Mouse (Mus musculus) naive thymus-derived CD4-positive, alpha-beta T cell, adult 2 months (primary cell): ENCODE measurements at regions not wholly inside any gene's neighbourhood (a gene's known extent, or its start where the extent isn't known, plus 50 kb on each side); places are given as distances from the start of the nearest gene placed in this dataset.

ENCODE experiments used
- DNase-seq: peaks from one replicate; pipeline ENCODE4 v3.0.0-alpha.2; 2011; ENCODE audit warnings: low read depth

DNA sequence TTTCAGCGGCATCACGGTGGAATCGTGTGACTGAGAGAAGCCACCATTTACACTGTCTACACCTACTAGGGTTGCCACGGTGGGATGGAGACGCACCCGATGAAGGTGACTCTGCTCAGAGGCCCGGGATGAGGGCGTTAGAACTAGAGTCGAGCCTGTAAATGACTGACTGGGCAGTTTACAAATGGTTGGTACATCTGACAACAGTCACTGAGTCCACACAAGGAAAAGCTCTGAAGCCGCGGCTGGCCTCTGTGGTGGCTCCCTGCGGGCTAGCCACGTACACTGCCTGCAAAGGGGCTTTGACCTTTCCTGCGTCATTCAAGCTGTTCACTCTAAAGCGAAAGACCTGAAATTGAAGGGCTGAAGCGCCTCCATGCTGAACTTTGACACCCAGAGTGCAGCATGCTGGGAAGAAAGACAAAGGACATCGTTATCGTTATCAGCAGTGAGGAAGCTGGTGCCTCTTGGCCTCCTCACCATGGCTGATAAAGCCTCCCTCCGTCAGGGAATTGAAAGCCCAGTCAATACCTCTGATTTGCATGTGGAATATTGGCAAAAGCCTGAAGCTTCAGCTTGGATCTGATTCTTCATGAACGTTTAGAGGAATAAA, 462.1 kb upstream of the Arglu1 start:
- no peak for DNase-seq

DNA sequence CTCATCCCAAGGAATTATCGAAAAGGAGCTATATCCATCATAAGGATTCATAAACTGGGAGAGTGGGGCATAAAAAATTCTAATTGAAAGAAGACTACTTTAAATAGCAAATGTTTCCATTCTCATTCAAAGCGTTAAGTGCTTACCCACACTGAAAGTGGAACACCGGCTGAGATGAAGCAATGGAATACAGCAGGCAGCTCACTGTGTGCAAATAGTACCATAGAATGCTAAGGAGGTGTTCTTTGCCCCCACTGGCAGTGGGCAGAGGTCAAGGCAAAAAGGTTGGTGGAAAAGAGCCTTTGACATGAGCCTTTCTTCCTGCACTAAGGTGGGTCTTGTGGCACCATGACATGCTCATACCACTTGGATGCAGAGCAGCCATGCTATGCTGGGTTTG, 454.0 kb upstream of the Arglu1 start:
- DNase-seq = no peak

DNA sequence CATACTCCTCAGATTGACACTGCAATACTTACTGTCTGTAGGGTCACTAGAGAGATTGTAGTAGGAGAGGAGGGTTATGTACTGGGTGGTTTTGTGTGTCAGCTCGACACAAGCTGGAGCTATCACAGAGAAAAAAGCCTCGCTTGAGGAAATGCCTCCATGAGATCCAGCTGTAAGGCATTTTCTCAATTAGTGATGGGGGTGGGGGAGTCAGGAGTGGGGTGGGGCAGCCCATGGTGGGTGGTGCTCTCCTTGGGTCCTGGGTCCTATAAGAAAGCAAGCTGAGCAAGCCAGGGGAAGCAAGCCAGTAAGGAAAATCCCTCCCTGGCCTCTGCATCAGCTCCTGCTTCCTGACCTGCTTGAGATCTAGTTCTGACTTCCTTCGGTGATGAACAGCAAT, 449.5 kb upstream of the Arglu1 start:
- no peak for DNase-seq

DNA sequence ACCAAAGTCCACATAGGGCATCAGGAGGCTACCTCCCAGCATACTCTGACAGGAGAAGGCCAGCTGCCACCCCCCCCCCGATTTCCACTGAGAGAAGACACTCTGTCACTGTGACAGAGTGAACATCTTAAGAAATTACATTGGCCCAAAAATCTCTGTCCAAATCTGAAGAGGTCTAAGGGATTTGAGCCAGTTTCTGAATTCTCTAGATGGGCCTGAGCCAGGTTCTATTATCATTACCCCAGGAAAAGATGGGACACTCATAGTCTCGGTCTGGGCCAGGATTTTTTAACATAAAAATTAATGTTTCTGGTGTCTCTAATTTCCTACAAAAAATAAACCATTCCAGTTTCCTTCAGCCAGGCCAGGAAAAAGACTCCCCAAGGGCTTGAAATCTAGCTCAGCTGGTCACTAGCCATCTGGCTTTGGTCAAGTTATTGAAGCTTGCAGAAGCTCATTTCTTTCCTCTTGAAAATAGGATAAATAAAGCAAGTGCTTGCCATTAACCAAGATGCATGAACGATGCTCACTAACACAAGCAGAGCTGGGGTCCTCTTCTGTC, 448.8 kb upstream of the Arglu1 start:
- DNase-seq = no peak

DNA sequence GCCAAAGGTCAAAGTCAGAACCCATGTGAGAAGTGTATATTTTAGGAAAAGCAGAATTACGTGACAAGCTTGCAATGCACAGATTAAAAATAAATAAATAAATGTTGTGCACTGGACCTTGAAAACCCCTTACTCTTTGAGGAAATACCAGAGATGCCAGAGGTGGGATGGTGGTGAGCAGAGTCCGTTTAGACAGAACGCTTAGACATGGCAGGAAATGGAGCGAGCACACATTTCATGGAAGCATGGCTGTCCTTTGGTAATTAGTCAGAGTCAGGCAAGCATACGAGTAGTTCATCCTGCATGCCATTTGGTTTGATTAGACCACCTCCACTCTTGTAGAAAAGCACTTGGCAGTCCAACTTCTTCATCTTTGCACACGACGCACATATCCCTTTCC, 443.4 kb upstream of the Arglu1 start:
- no peak for DNase-seq

- DNase-seq = no peak
These were observed 442.4 kb upstream of the Arglu1 start for GRCm38 (mm10) chr8:9132612-9133218.

GRCm38 (mm10) chr8:9131249-9131648, 440.9 kb upstream of the Arglu1 start:
- no peak for DNase-seq

DNA sequence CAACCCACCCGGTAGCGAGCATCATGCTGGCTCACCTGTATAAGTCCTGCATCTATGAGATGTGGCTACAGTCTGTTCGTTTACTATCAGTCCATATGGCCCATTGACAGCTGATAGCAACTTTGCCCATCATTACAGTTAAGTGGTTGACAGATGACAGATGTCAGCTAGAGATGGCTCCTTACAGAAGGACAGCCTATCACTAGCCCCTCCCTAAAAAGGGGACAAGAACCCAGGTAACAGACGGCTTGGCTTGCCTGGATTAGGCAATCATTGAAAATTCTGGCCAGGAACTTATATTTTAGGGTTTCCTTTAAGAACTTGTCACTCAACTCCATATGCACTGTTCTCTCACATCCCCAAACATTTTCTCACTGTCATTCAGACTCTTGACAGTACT, 434.2 kb upstream of the Arglu1 start:
- no peak for DNase-seq

DNA sequence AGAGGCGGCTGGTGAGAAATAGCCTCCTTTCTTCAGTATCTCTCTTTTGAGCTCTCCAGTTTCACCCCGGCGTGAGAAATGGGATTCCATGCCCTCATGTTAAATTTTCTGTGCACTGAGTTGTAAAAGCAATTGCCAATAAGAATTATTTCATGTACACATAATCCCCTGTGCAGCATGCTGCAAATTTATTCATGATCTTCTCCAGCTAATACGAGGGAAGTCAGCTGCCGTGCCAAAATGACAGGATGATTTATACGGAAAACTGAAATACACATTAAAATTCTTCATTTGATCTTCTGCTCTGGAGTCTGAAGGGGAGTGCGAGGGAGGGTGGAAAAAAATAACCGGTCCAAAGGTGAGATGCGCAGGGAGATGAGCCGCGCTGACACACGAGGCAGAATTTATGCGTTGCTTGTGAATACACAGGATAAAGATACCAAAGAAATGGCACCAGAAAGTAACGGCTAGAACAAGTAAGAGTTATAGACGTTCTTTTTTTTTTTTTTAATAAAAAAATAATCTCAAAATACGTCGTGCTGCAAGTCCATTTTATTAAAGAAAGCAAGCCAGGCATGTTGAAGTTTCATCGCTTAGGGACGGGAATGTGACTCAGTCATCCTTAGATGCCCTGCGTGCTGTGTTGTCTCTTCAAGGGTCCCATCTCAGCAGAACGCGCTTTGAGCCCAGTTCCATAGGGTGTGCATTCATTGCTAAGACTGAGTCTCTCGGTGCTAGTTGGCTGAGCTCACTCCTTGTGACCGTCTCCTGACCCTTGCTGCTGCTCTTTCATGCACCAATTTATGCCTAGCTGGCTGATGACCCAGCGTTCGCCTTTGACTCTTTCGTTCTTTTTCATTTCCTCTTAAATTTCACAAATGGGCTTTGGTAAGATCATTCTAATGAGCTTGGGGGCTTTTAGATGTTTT, 427.8 kb upstream of the Arglu1 start:
- DNase-seq = no peak

GRCm38 (mm10) chr8:9095980-9096379, 405.7 kb upstream of the Arglu1 start:
- DNase-seq = no peak

GRCm38 (mm10) chr8:9094002-9094401, 403.7 kb upstream of the Arglu1 start:
- no peak for DNase-seq

GRCm38 (mm10) chr8:9093356-9093755, 403.0 kb upstream of the Arglu1 start:
- DNase-seq = no peak

- DNase-seq = no peak
These were observed 382.4 kb upstream of the Arglu1 start for GRCm38 (mm10) chr8:9072724-9073123.

- DNase-seq = no peak
These were observed 382.0 kb upstream of the Arglu1 start for GRCm38 (mm10) chr8:9072286-9072685.

DNA sequence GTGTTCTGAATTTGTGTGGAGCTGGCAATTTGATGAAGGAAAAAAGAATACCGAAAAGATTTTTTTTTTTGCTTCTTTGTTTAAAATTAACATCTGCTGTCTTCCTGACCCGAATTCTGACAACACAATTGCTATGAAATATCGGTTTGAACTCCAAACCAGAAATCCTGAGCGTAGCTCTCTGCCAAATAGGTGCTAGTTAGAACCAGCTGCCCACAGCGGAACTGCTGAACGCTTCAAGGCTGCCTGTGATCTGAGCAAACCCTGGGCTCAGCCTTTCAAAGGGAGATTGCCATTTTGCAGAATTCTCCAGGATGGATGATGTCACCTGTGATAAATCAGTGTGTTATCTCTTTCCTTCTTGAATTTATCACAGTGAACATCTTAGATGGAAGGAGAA, 380.6 kb upstream of the Arglu1 start:
- DNase-seq = no peak

DNA sequence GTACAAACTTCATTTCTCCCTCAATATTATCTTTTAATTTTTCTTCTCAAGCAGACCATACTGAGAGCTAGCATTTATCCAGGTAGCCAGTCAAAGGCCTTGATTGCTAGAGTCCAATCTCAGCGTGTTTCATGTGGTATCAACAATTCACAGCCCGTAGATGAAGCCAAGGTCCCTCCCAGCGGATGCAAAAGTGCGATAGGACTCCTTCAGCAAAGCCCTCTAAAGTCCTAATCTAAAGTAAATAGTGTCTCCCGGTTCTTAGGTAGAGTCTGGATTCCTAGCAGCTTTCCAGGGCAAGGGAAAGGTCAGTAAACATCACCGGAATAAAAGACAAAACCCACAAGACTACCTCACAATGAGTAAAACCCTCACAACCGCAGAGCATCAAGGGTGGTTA, 379.5 kb upstream of the Arglu1 start:
- no peak for DNase-seq

- no peak for DNase-seq
These were observed 377.4 kb upstream of the Arglu1 start for GRCm38 (mm10) chr8:9067731-9068130.

- no peak for DNase-seq
These were observed 369.8 kb upstream of the Arglu1 start for GRCm38 (mm10) chr8:9060166-9060565.

GRCm38 (mm10) chr8:9055416-9055819, 365.1 kb upstream of the Arglu1 start:
- no peak for DNase-seq

GRCm38 (mm10) chr8:9054801-9055200, 364.5 kb upstream of the Arglu1 start:
- no peak for DNase-seq

DNA sequence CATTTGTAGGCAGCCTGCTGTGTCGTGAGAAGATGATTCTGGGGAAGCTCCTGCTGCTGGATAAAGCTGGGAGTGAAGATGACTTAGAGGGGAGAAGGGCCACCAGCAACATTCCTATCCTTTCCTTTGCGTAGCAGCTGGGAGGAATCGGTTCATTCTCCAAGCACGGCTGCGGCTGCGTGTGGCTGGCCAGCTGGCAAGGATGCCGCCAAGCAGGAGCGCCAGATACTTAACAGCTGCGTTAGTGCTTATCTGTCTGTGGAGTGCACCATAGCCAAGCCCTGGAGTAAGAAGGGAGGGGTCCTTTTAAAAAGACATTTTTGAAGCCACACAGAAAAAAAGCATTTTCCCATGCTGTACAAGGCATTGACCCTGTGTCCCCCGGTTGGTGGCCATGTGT, 361.4 kb upstream of the Arglu1 start:
- no peak for DNase-seq

- DNase-seq = no peak
These were observed 360.6 kb upstream of the Arglu1 start for GRCm38 (mm10) chr8:9050740-9051475.
